Mouse (Mus musculus) limb, embryonic 11.5 days (tissue): ENCODE data around the gene Rhoq. TPM values are rescaled to one million over a fixed set of nuclear protein-coding genes. Genes with fewer than 3 reads are reported as not detected.

ENCODE experiments used
- ATAC-seq: fragments of 200-750 bp; cut with Nextera tagmentation; 2 replicates; pipeline ENCODE4 v1.8.0; 2017; ENCODE audit warnings: low read depth; ENCODE audit not compliant: insufficient number of reproducible peaks, low FRiP score, low TSS enrichment
- DNase-seq: peaks from one replicate; pipeline ENCODE4 v3.0.0-alpha.2; 2015; ENCODE audit warnings: low spot score
- H3K27ac ChIP-seq: fragments of 300-500 bp; sonication (generic); replicated peaks from 2 replicates; pipeline ENCODE4 v1.5.1; 2014; ENCODE audit warnings: low read depth, mild to moderate bottlenecking, low read length
- H3K27me3 ChIP-seq: fragments of 300-500 bp; sonication (generic); 2 replicates; pipeline ENCODE4 v1.6.1; 2014; ENCODE audit warnings: mild to moderate bottlenecking, low read length, mixed read lengths; ENCODE audit not compliant: control insufficient read depth, insufficient read depth
- H3K36me3 ChIP-seq: fragments of 300-500 bp; sonication (generic); 2 replicates; pipeline ENCODE4 v1.6.1; 2014; ENCODE audit warnings: mild to moderate bottlenecking, low read length, moderate library complexity, mixed read lengths; ENCODE audit not compliant: control insufficient read depth, insufficient read depth
- H3K4me1 ChIP-seq: fragments of 300-500 bp; sonication (generic); 2 replicates; pipeline ENCODE4 v1.6.1; 2014; ENCODE audit warnings: low read length, mixed read lengths; ENCODE audit not compliant: control insufficient read depth, insufficient read depth
- H3K4me2 ChIP-seq: fragments of 300-500 bp; sonication (generic); 2 replicates; pipeline ENCODE4 v1.6.1; 2014; ENCODE audit warnings: low read depth, mild to moderate bottlenecking, moderate library complexity; ENCODE audit not compliant: severe bottlenecking
- H3K4me3 ChIP-seq: fragments of 300-500 bp; sonication (generic); 2 replicates; pipeline ENCODE4 v1.5.1; 2014; ENCODE audit warnings: low read depth, low read length
- H3K9ac ChIP-seq: fragments of 300-500 bp; sonication (generic); 2 replicates; pipeline ENCODE4 v1.6.1; 2014; ENCODE audit warnings: mild to moderate bottlenecking, low read length
- H3K9me3 ChIP-seq: fragments of 300-500 bp; sonication (generic); 2 replicates; pipeline ENCODE4 v1.6.1; 2016; ENCODE audit warnings: low read length; ENCODE audit not compliant: control insufficient read depth
- WGBS: fragments of 180-500 bp; shearing (Covaris S2); extraction: QIAGEN DNeasy Blood & Tissue Kit; methylation state at CpG from one replicate; pipeline ENCODE4 v1.1.7; 2014; 5-methylcytosine and 5-hydroxymethylcytosine counted together
- polyA plus RNA-seq: library from polyadenylated mRNA; unstranded; fragments of >200 nt; fragmentation: Nextera tagmentation; extraction: Ambion mirVana; gene quantifications from 2 replicates; pipeline ENCODE4 v1.2.1, GENCODE M21; 2014

Rhoq gene
- polyA plus RNA-seq, 1 experiment from 2014 or later: 17.7 TPM

- peak; percentile 49 for DNase-seq
- Histone ChIP-seq H3K4me3 (no peak overlapping the region), H3K4me2 (no peak overlapping the region), H3K27me3 (no peaks in the 10 kb centered on the region), H3K36me3 (peaks cover 2% of the 10 kb centered on the region), H3K9me3 (no peaks in the 10 kb centered on the region), H3K27ac (no peak overlapping the region), H3K4me1 (no peaks in the 10 kb centered on the region), H3K9ac (no peak overlapping the region)
- 67% methylated on average over 10 of the region's 10 CpGs for WGBS
- ATAC-seq: no peak
These were observed 73.5 kb downstream of the Rhoq start for GRCm38 (mm10) chr17:87036141-87037073.

GRCm38 (mm10) chr17:87038496-87038895 lies 75.6 kb downstream of the Rhoq start:
- H3K4me2 ChIP-seq: no peak overlapping the region
- no peak for DNase-seq
- no peaks in the 10 kb centered on the region for H3K27me3 ChIP-seq
- 90% methylated on average over 5 of the region's 5 CpGs for WGBS
- peaks cover 2% of the 10 kb centered on the region; the same call in 1 of the 2 replicates for H3K36me3 ChIP-seq
- H3K9ac ChIP-seq: no peak overlapping the region
- H3K4me1 ChIP-seq: no peaks in the 10 kb centered on the region
- H3K27ac ChIP-seq: no peak overlapping the region
- no peak for ATAC-seq
- no peak overlapping the region for H3K4me3 ChIP-seq
- H3K9me3 ChIP-seq: no peaks in the 10 kb centered on the region

GRCm38 (mm10) chr17:87041739-87042138 lies 78.9 kb downstream of the Rhoq start:
- 73% methylated on average over 19 of the region's 19 CpGs for WGBS
- Histone ChIP-seq H3K27ac (no peak overlapping the region), H3K27me3 (no peaks in the 10 kb centered on the region), H3K4me1 (no peaks in the 10 kb centered on the region), H3K4me2 (no peak overlapping the region), H3K36me3 (no peaks in the 10 kb centered on the region), H3K4me3 (no peak overlapping the region), H3K9me3 (no peaks in the 10 kb centered on the region), H3K9ac (no peak overlapping the region)
- no peak for DNase-seq
- no peak for ATAC-seq

- peak; percentile 95 for DNase-seq
- Histone ChIP-seq H3K4me3 (no peak overlapping the region), H3K27ac (no peak overlapping the region), H3K9ac (no peak overlapping the region), H3K9me3 (no peaks in the 10 kb centered on the region), H3K36me3 (no peaks in the 10 kb centered on the region), H3K27me3 (no peaks in the 10 kb centered on the region), H3K4me1 (no peaks in the 10 kb centered on the region), H3K4me2 (no peak overlapping the region)
- ATAC-seq: peak; percentile 68; the same call in 1 of the 2 replicates
- 1% methylated on average over 15 of the region's 15 CpGs for WGBS
These were observed 81.5 kb downstream of the Rhoq start for GRCm38 (mm10) chr17:87044364-87044763.

GRCm38 (mm10) chr17:87044796-87045195 lies 81.9 kb downstream of the Rhoq start:
- H3K9me3 ChIP-seq: no peaks in the 10 kb centered on the region
- ATAC-seq (no peak), DNase-seq (no peak)
- H3K27me3 ChIP-seq: no peaks in the 10 kb centered on the region
- H3K4me2 ChIP-seq: no peak overlapping the region
- H3K4me3 ChIP-seq: no peak overlapping the region
- no peak overlapping the region for H3K9ac ChIP-seq
- 83% methylated on average over 8 of the region's 8 CpGs for WGBS
- no peaks in the 10 kb centered on the region for H3K4me1 ChIP-seq
- H3K27ac ChIP-seq: no peak overlapping the region
- H3K36me3 ChIP-seq: no peaks in the 10 kb centered on the region

Other genes with a start within 250 kb of the Rhoq start
- 6.5 and 7.9 TPM in 2 replicates for gene Epas1, start 209.4 kb upstream of the Rhoq start, polyA plus RNA-seq
- not detected in 2 replicates for gene Tmem247, start 45.7 kb upstream of the Rhoq start, polyA plus RNA-seq
- not detected in 2 replicates for gene Atp6v1e2, start 15.2 kb upstream of the Rhoq start, polyA plus RNA-seq
- 37.4 and 37.9 TPM in 2 replicates for gene Pigf, start 62.3 kb downstream of the Rhoq start, polyA plus RNA-seq
- 133 and 148 TPM in 2 replicates for gene Cript, start 62.5 kb downstream of the Rhoq start, polyA plus RNA-seq
- 13.4 and 14.4 TPM in 2 replicates for gene Socs5, start 144.6 kb downstream of the Rhoq start, polyA plus RNA-seq